Mouse (Mus musculus) activated CD4-positive, CD25-positive, alpha-beta regulatory T cell, adult 4 months (primary cell): ENCODE measurements at regions not wholly inside any gene's neighbourhood (a gene's known extent, or its start where the extent isn't known, plus 50 kb on each side); places are given as distances from the start of the nearest gene placed in this dataset.

Experiments used
- ATAC-seq: one replicate; pipeline ENCODE4 v1.8.0; 2017

GRCm38 (mm10) chr12:118784643-118785042, 61.5 kb upstream of the Sp8 start:
- ATAC-seq = no peak

- no peak for ATAC-seq
Measured at GRCm38 (mm10) chr12:118781978-118782377, 64.2 kb upstream of the Sp8 start.

- ATAC-seq = no peak
Measured at GRCm38 (mm10) chr12:118775463-118776064, 70.6 kb upstream of the Sp8 start.

- no peak for ATAC-seq
Measured at GRCm38 (mm10) chr12:118772790-118773189, 73.3 kb upstream of the Sp8 start.

- ATAC-seq = no peak
Measured at GRCm38 (mm10) chr12:118766472-118766871, 79.7 kb upstream of the Sp8 start.

- ATAC-seq = no peak
Measured at GRCm38 (mm10) chr12:118754076-118754475, 92.1 kb upstream of the Sp8 start.

- no peak for ATAC-seq
Measured at GRCm38 (mm10) chr12:118739103-118739502, 107.0 kb upstream of the Sp8 start.

- ATAC-seq = no peak
Measured at GRCm38 (mm10) chr12:118725891-118726290, 120.2 kb upstream of the Sp8 start.

GRCm38 (mm10) chr12:118719878-118720573, 126.1 kb upstream of the Sp8 start:
- no peak for ATAC-seq

GRCm38 (mm10) chr12:118716824-118717223, 129.3 kb upstream of the Sp8 start:
- no peak for ATAC-seq

GRCm38 (mm10) chr12:118706626-118707025, 139.5 kb upstream of the Sp8 start:
- ATAC-seq = no peak

GRCm38 (mm10) chr12:118704826-118705225, 141.3 kb upstream of the Sp8 start:
- ATAC-seq = no peak

GRCm38 (mm10) chr12:118703730-118704129, 142.4 kb upstream of the Sp8 start:
- ATAC-seq = no peak

GRCm38 (mm10) chr12:118703068-118703662, 143.0 kb upstream of the Sp8 start:
- no peak for ATAC-seq

GRCm38 (mm10) chr12:118701838-118702237, 144.3 kb upstream of the Sp8 start:
- no peak for ATAC-seq

- ATAC-seq = no peak
Measured at GRCm38 (mm10) chr12:118698110-118698509, 148.0 kb upstream of the Sp8 start.

- ATAC-seq = no peak
Measured at GRCm38 (mm10) chr12:118694701-118695100, 151.4 kb upstream of the Sp8 start.

- no peak for ATAC-seq
Measured at GRCm38 (mm10) chr12:118682902-118683301, 163.2 kb upstream of the Sp8 start.

- ATAC-seq = no peak
Measured at GRCm38 (mm10) chr12:118677989-118678388, 168.1 kb upstream of the Sp8 start.

- no peak for ATAC-seq
Measured at GRCm38 (mm10) chr12:118661575-118661974, 184.6 kb upstream of the Sp8 start.

GRCm38 (mm10) chr12:118661214-118661486, 185.0 kb upstream of the Sp8 start:
- ATAC-seq = no peak

GRCm38 (mm10) chr12:118660384-118661213, 185.5 kb upstream of the Sp8 start:
- ATAC-seq = no peak
